Comparison of ENCODE assay signal across 13 mouse cellular contexts in the genomic region with DNA sequence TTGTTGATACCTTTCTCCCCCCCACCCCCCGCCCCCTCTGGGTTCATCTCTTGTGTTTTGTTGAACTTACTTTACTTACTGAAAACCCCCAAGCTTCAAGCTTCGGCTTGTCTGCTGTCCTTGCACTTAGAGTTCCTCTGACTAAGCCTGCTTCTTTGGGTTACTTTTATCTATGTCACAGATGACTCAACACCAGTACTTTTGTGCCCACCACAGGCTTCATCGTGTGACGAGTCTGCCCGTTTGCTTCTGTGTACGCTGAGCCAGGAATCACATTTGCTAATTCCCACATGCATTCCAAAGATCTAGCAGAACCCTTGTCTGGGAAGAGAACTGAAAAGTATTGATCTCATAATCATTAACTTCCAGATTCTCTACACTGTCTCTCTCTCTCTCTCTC.
"Had no signal": no experiment of that assay in that cellular context is flagged by ENCODE, and none has a peak within 500 bp of the region (broad histone marks: within the 10 kb centered on the region; RNA-seq: fewer than 3 reads in every experiment).

No protein-coding gene starts in this region.

- H3K4me2 ChIP-seq: liver, embryonic 13.5 days; lung, embryonic 15.5 days; midbrain, embryonic 12.5 days; neural tube, embryonic 12.5 days; stomach, embryonic 15.5 days had no signal

- H3K27me3 ChIP-seq: liver, embryonic 13.5 days; lung, embryonic 15.5 days; megakaryocyte, embryonic 14.5 days; midbrain, embryonic 12.5 days; neural tube, embryonic 12.5 days; stomach, embryonic 15.5 days had no signal

- H3K4me3 ChIP-seq: limb, embryonic 10.5 days; liver, embryonic 13.5 days; lung, embryonic 15.5 days; megakaryocyte, embryonic 14.5 days; midbrain, embryonic 12.5 days; neural tube, embryonic 12.5 days; stomach, embryonic 15.5 days had no signal

- H3K36me3 ChIP-seq: limb, embryonic 10.5 days; liver, embryonic 13.5 days; lung, embryonic 15.5 days; midbrain, embryonic 12.5 days; neural tube, embryonic 12.5 days; stomach, embryonic 15.5 days had no signal

- DNase-seq: kidney, adult 8-10 months; kidney, postnatal 36 days; layer of hippocampus, adult 9-11 months; liver, embryonic 13.5 days; liver, postnatal 0 days; lung, postnatal 14 days; thymus, postnatal 36 days had no signal
